Mouse (Mus musculus): ENCODE results near the gene Ropn1. TPM values are rescaled to one million over a fixed set of nuclear protein-coding genes. Genes with fewer than 3 reads are reported as not detected.
"Not testable (repeated sequence)": the region's sequence is repeated elsewhere in the genome, so short reads cannot be mapped to it uniquely, and the experiment has no call there.

The Ropn1 gene
- polyA plus RNA-seq, 1 experiment from 2014 or later: not detected

DNA sequence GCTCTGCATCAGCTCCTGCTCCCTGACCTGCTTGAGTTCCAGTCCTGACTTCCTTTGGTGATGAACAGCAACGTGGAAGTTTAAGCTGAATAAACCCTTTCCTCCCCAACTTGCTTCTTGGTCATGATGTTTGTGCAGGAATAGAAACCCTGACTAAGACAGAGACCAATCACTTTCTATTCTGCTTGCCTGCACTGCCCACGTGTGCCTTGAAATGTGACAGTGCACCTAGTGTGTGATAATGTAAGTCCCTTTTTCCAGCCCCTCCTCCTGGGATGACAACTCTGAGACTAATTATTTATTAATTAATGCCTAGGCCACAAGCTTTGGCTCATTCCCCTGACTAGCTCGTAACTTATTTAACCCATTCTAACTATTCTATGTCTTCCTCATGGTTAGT, 49.0 kb downstream of the Ropn1 start:
- not testable (repeated sequence) for H3K4me3 ChIP-seq; H3K9me3 ChIP-seq; H3K27ac ChIP-seq; H3K27me3 ChIP-seq (ENCODE audit: poor library complexity, severe bottlenecking); H3K4me1 ChIP-seq; DNase-seq (ENCODE audit: extremely low spot score, low spot score)
- 84% methylated on average over 3 of the region's 3 CpGs for WGBS
- H3K36me3 ChIP-seq (replicated peaks): peaks cover 68% of the 10 kb centered on the region

DNA sequence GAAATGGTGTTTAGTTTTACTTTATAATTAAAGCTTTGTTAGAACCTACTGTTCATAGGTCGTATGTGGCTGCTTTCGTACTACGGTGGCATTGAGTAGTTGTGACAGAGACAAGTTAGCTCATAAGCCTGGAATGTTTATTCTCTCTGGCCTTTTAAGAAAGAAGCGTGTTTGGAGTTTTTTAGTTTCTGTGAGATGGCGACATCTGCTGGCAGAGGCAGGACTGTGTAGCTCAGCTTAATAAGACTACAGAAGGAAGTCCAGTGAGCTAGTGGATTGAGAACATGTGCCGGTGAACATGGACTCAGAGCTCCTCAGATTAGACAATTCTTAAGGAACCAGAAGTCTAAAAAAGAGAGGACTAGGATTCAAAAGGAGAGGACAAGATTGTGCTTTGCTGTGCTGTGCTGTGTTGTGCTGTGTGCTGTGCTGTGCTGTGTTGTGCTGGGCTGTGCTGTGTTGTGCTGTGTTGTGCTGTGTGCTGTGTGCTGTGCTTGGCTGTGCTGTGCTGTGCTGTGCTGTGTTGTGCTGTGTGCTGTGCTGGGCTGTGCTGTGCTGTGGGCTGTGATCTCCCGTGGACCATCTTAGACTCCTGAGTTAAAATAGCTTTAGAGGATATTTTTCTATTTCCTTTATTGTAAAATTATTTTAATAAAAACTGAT, 50.6 kb downstream of the Ropn1 start:
- Histone ChIP-seq H3K36me3 (replicated peaks) (peaks cover 79% of the 10 kb centered on the region), H3K9me3 (no peaks in the 10 kb centered on the region), H3K27me3 (ENCODE audit: poor library complexity, severe bottlenecking) (no peaks in the 10 kb centered on the region), H3K4me3 (no peak overlapping the region), H3K4me1 (0 out of 2 replicates have a peak, but pooled peaks cover 5% of the 10 kb centered on the region), H3K27ac (no peak overlapping the region)
- DNase-seq (ENCODE audit: extremely low spot score, low spot score): peak; percentile 69
- WGBS: 41% methylated on average over 7 of the region's 7 CpGs

- Histone ChIP-seq H3K9me3 (no peaks in the 10 kb centered on the region), H3K27ac (no peak overlapping the region), H3K4me1 (0 out of 2 replicates have a peak, but pooled peaks cover 5% of the 10 kb centered on the region), H3K36me3 (replicated peaks) (peaks cover 79% of the 10 kb centered on the region), H3K27me3 (ENCODE audit: poor library complexity, severe bottlenecking) (no peaks in the 10 kb centered on the region), H3K4me3 (no peak overlapping the region)
- no peak for DNase-seq (ENCODE audit: extremely low spot score, low spot score)
- WGBS: 88% methylated on average over 6 of the region's 6 CpGs
Observed at GRCm38 (mm10) chr16:34700828-34701216, 51.1 kb downstream of the Ropn1 start.

DNA sequence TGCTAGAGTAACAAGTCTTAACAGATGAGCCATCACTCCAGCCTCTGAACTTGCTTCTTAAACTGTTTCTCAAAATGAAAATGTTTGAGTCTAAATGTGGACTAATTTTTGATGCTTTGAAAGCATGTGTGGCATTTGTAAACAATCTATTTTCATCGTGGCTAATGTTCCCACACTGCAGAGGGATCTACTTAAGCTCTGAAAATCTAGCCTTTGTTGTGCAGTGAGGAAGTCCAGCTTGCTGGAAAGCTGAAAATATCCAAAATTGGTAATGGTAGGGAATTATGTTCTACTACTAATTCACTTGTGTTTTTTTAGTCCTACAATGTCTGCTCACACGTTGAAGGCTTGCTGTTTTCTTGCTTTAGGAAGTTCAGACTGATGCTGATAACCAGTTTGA, 56.3 kb downstream of the Ropn1 start:
- H3K4me3 ChIP-seq: no peak overlapping the region
- no peak overlapping the region for H3K27ac ChIP-seq
- DNase-seq (ENCODE audit: extremely low spot score, low spot score): no peak
- 85% methylated on average over 2 of the region's 2 CpGs for WGBS
- no peaks in the 10 kb centered on the region for H3K27me3 ChIP-seq (ENCODE audit: poor library complexity, severe bottlenecking)
- no peaks in the 10 kb centered on the region for H3K9me3 ChIP-seq
- H3K4me1 ChIP-seq: no peaks in the 10 kb centered on the region
- H3K36me3 ChIP-seq (replicated peaks): peaks cover 85% of the 10 kb centered on the region

GRCm38 (mm10) chr16:34706487-34706946, 56.8 kb downstream of the Ropn1 start:
- Histone ChIP-seq H3K36me3 (replicated peaks) (peaks cover 83% of the 10 kb centered on the region), H3K4me3 (no peak overlapping the region), H3K27ac (no peak overlapping the region), H3K4me1 (no peaks in the 10 kb centered on the region), H3K27me3 (ENCODE audit: poor library complexity, severe bottlenecking) (no peaks in the 10 kb centered on the region), H3K9me3 (no peaks in the 10 kb centered on the region)
- no peak for DNase-seq (ENCODE audit: extremely low spot score, low spot score)
- WGBS: 91% methylated on average over 7 of the region's 7 CpGs

GRCm38 (mm10) chr16:34711481-34711880, 61.8 kb downstream of the Ropn1 start:
- Histone ChIP-seq H3K4me1 (no peaks in the 10 kb centered on the region), H3K27me3 (ENCODE audit: poor library complexity, severe bottlenecking) (no peaks in the 10 kb centered on the region), H3K36me3 (replicated peaks) (peaks cover 78% of the 10 kb centered on the region), H3K4me3 (no peak overlapping the region), H3K9me3 (no peaks in the 10 kb centered on the region), H3K27ac (no peak overlapping the region)
- DNase-seq (ENCODE audit: extremely low spot score, low spot score): no peak
- WGBS: 88% methylated on average over 3 of the region's 3 CpGs

DNA sequence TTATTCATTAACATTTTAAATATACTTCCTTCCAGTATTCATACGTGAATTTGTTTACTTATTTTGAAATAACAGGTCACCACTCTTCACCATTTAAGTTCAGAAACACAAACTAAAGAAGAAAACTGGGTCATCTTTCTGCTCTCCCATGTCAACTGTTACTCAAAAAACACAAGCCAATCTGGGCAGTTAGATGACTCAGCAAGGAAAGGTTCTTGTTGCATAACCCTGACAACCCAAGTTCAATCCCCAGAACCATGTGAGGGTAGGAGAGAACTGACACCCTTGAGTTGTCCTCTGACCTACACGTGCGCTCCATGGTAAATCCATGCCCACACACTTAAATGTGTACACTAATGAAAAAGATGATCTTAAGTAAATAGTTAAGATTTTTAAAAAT, 75.4 kb downstream of the Ropn1 start:
- H3K27me3 ChIP-seq (ENCODE audit: poor library complexity, severe bottlenecking): no peaks in the 10 kb centered on the region
- H3K36me3 ChIP-seq (replicated peaks): peaks cover 64% of the 10 kb centered on the region
- WGBS: 95% methylated on average over 3 of the region's 3 CpGs
- H3K4me1 ChIP-seq: no peaks in the 10 kb centered on the region
- no peak overlapping the region for H3K27ac ChIP-seq
- H3K4me3 ChIP-seq: no peak overlapping the region
- no peaks in the 10 kb centered on the region; the same call in 1 of the 2 replicates for H3K9me3 ChIP-seq
- no peak for DNase-seq (ENCODE audit: extremely low spot score, low spot score)

Other genes with a start within 250 kb of the Ropn1 start
- 11.0 and 11.2 TPM in 2 replicates for gene Kalrn, start 76.4 kb upstream of the Ropn1 start, polyA plus RNA-seq (2016; fragmentation: Nextera tagmentation; extraction: Ambion mirVana)
- 11.5 and 12.2 TPM in 2 replicates for gene Ccdc14, start 40.7 kb downstream of the Ropn1 start, polyA plus RNA-seq (2016; fragmentation: Nextera tagmentation; extraction: Ambion mirVana)
- gene Mylk, start 95.3 kb downstream of the Ropn1 start, polyA plus RNA-seq (2016; fragmentation: Nextera tagmentation; extraction: Ambion mirVana): 3.8 and 5.1 TPM in 2 replicates

Measured in forebrain, embryonic 10.5 days (tissue).